Mouse (Mus musculus) embryonic facial prominence, embryonic 10.5 days (tissue): ENCODE data around the gene Hpse. TPM values are rescaled to one million over a fixed set of nuclear protein-coding genes. Genes with fewer than 3 reads are reported as not detected.

Source experiments
- DNase-seq: peaks from one replicate; pipeline ENCODE4 v3.0.0-alpha.2; 2017; ENCODE audit warnings: low spot score
- H3K27ac ChIP-seq: fragments of 300-500 bp; sonication (generic); replicated peaks from 2 replicates; pipeline ENCODE4 v1.5.1; 2016; ENCODE audit warnings: mild to moderate bottlenecking
- H3K27me3 ChIP-seq: fragments of 300-500 bp; sonication (generic); replicated peaks from 2 replicates; pipeline ENCODE4 v1.6.1; 2016; ENCODE audit warnings: low read depth, mild to moderate bottlenecking; ENCODE audit not compliant: poor library complexity, severe bottlenecking
- H3K36me3 ChIP-seq: fragments of 300-500 bp; sonication (generic); replicated peaks from 2 replicates; pipeline ENCODE4 v1.6.1; 2016; ENCODE audit warnings: mild to moderate bottlenecking, moderate library complexity
- H3K4me1 ChIP-seq: fragments of 300-500 bp; sonication (generic); 2 replicates; pipeline ENCODE4 v1.6.1; 2016
- H3K4me3 ChIP-seq: fragments of 300-500 bp; sonication (generic); 2 replicates; pipeline ENCODE4 v1.5.1; 2016; ENCODE audit warnings: mild to moderate bottlenecking, moderate library complexity
- H3K9me3 ChIP-seq: fragments of 300-500 bp; sonication (generic); 2 replicates; pipeline ENCODE4 v1.6.1; 2016; ENCODE audit warnings: mild to moderate bottlenecking
- WGBS: fragments of 180-500 bp; shearing (Covaris S2); methylation state at CpG from one replicate; pipeline ENCODE4 v1.1.7; 2016; 5-methylcytosine and 5-hydroxymethylcytosine counted together
- polyA plus RNA-seq: library from polyadenylated mRNA; unstranded; fragments of >200 nt; fragmentation: Nextera tagmentation; extraction: Ambion mirVana; gene quantifications from 2 replicates; pipeline ENCODE4 v1.2.1, GENCODE M21; 2016

The Hpse gene
- polyA plus RNA-seq, 1 experiment from 2014 or later = 0.52 TPM

- Histone ChIP-seq H3K27ac (no peak overlapping the region), H3K36me3 (no peaks in the 10 kb centered on the region), H3K4me3 (no peak overlapping the region), H3K4me1 (no peaks in the 10 kb centered on the region), H3K27me3 (peaks cover 5% of the 10 kb centered on the region), H3K9me3 (0 out of 2 replicates have a peak, but pooled peaks cover 8% of the 10 kb centered on the region)
- DNase-seq = no peak
- WGBS = 84% methylated on average over 4 of the region's 4 CpGs
Measured at GRCm38 (mm10) chr5:100726001-100726400, 6.5 kb upstream of the Hpse start.

- Histone ChIP-seq H3K36me3 (no peaks in the 10 kb centered on the region), H3K9me3 (no peaks in the 10 kb centered on the region), H3K27ac (no peak overlapping the region), H3K4me1 (peaks cover 16% of the 10 kb centered on the region), H3K27me3 (peaks cover 43% of the 10 kb centered on the region), H3K4me3 (no peak overlapping the region)
- WGBS = 95% methylated on average over 15 of the region's 15 CpGs
- no peak for DNase-seq
Measured at GRCm38 (mm10) chr5:100716762-100717161, 2.8 kb downstream of the Hpse start.

- H3K36me3 ChIP-seq = no peaks in the 10 kb centered on the region
- H3K4me3 ChIP-seq = no peak overlapping the region
- DNase-seq = no peak
- WGBS = 93% methylated on average over 6 of the region's 6 CpGs
- no peaks in the 10 kb centered on the region for H3K9me3 ChIP-seq
- H3K4me1 ChIP-seq = peaks cover 12% of the 10 kb centered on the region
- H3K27ac ChIP-seq = no peak overlapping the region
- no peaks in the 10 kb centered on the region for H3K27me3 ChIP-seq
Measured at GRCm38 (mm10) chr5:100711219-100711618, 8.3 kb downstream of the Hpse start.

GRCm38 (mm10) chr5:100710012-100710411 lies 9.5 kb downstream of the Hpse start:
- Histone ChIP-seq H3K36me3 (no peaks in the 10 kb centered on the region), H3K9me3 (no peaks in the 10 kb centered on the region), H3K27ac (no peak overlapping the region), H3K4me3 (no peak overlapping the region), H3K4me1 (peaks cover 12% of the 10 kb centered on the region), H3K27me3 (no peaks in the 10 kb centered on the region)
- 39% methylated on average over 2 of the region's 2 CpGs for WGBS
- no peak for DNase-seq

- Histone ChIP-seq H3K9me3 (no peaks in the 10 kb centered on the region), H3K36me3 (no peaks in the 10 kb centered on the region), H3K27ac (no peak overlapping the region), H3K4me1 (peaks cover 12% of the 10 kb centered on the region), H3K4me3 (no peak overlapping the region), H3K27me3 (no peaks in the 10 kb centered on the region)
- no peak for DNase-seq
- WGBS = 91% methylated on average over 6 of the region's 6 CpGs
Measured at GRCm38 (mm10) chr5:100709035-100709434, 10.5 kb downstream of the Hpse start.

- DNase-seq = no peak
- Histone ChIP-seq H3K4me3 (no peak overlapping the region), H3K27me3 (no peaks in the 10 kb centered on the region), H3K27ac (no peak overlapping the region), H3K4me1 (peaks cover 12% of the 10 kb centered on the region), H3K36me3 (no peaks in the 10 kb centered on the region), H3K9me3 (no peaks in the 10 kb centered on the region)
- 68% methylated on average over 8 of the region's 8 CpGs for WGBS
Measured at GRCm38 (mm10) chr5:100706675-100707074, 12.8 kb downstream of the Hpse start.

- H3K4me3 ChIP-seq = no peak overlapping the region
- no peaks in the 10 kb centered on the region for H3K27me3 ChIP-seq
- H3K36me3 ChIP-seq = no peaks in the 10 kb centered on the region
- H3K9me3 ChIP-seq = no peaks in the 10 kb centered on the region
- no peak overlapping the region for H3K27ac ChIP-seq
- WGBS = 87% methylated on average over 2 of the region's 2 CpGs
- no peaks in the 10 kb centered on the region for H3K4me1 ChIP-seq
- no peak for DNase-seq
Measured at GRCm38 (mm10) chr5:100704272-100704671, 15.2 kb downstream of the Hpse start.

GRCm38 (mm10) chr5:100702325-100702724 lies 17.2 kb downstream of the Hpse start:
- no peak for DNase-seq
- H3K9me3 ChIP-seq = no peaks in the 10 kb centered on the region
- no peaks in the 10 kb centered on the region for H3K27me3 ChIP-seq
- H3K4me3 ChIP-seq = no peak overlapping the region
- WGBS = 88% methylated on average over 3 of the region's 3 CpGs
- H3K36me3 ChIP-seq = no peaks in the 10 kb centered on the region
- no peaks in the 10 kb centered on the region for H3K4me1 ChIP-seq
- no peak overlapping the region for H3K27ac ChIP-seq

GRCm38 (mm10) chr5:100700861-100701620 lies 18.5 kb downstream of the Hpse start:
- Histone ChIP-seq H3K27me3 (no peaks in the 10 kb centered on the region), H3K27ac (no peak overlapping the region), H3K4me3 (no peak overlapping the region), H3K9me3 (no peaks in the 10 kb centered on the region), H3K4me1 (no peaks in the 10 kb centered on the region), H3K36me3 (no peaks in the 10 kb centered on the region)
- no peak for DNase-seq
- WGBS = 82% methylated on average over 13 of the region's 13 CpGs

GRCm38 (mm10) chr5:100697886-100698285 lies 21.6 kb downstream of the Hpse start:
- no peaks in the 10 kb centered on the region for H3K9me3 ChIP-seq
- H3K36me3 ChIP-seq = no peaks in the 10 kb centered on the region
- H3K4me1 ChIP-seq = no peaks in the 10 kb centered on the region
- 76% methylated on average over 2 of the region's 2 CpGs for WGBS
- no peak for DNase-seq
- no peak overlapping the region for H3K4me3 ChIP-seq
- no peak overlapping the region for H3K27ac ChIP-seq
- H3K27me3 ChIP-seq = no peaks in the 10 kb centered on the region

GRCm38 (mm10) chr5:100697398-100697797 lies 22.1 kb downstream of the Hpse start:
- Histone ChIP-seq H3K4me3 (no peak overlapping the region), H3K27me3 (no peaks in the 10 kb centered on the region), H3K9me3 (no peaks in the 10 kb centered on the region), H3K27ac (no peak overlapping the region), H3K4me1 (no peaks in the 10 kb centered on the region), H3K36me3 (no peaks in the 10 kb centered on the region)
- no peak for DNase-seq
- WGBS = 76% methylated on average over 2 of the region's 2 CpGs

GRCm38 (mm10) chr5:100685631-100686030 lies 33.9 kb downstream of the Hpse start:
- no peaks in the 10 kb centered on the region for H3K4me1 ChIP-seq
- 67% methylated on average over 4 of the region's 4 CpGs for WGBS
- no peak for DNase-seq
- no peak overlapping the region for H3K27ac ChIP-seq
- H3K36me3 ChIP-seq = no peaks in the 10 kb centered on the region
- no peaks in the 10 kb centered on the region for H3K27me3 ChIP-seq
- no peak overlapping the region for H3K4me3 ChIP-seq
- no peaks in the 10 kb centered on the region for H3K9me3 ChIP-seq

- Histone ChIP-seq H3K36me3 (no peaks in the 10 kb centered on the region), H3K4me1 (no peaks in the 10 kb centered on the region), H3K4me3 (no peak overlapping the region), H3K27ac (no peak overlapping the region), H3K27me3 (no peaks in the 10 kb centered on the region), H3K9me3 (no peaks in the 10 kb centered on the region)
- 84% methylated on average over 6 of the region's 6 CpGs for WGBS
- no peak for DNase-seq
Measured at GRCm38 (mm10) chr5:100680542-100680933, 39.0 kb downstream of the Hpse start.
